Mouse (Mus musculus) limb, embryonic 15.5 days (tissue): ENCODE measurements around the gene Gm128. TPM values are rescaled to one million over a fixed set of nuclear protein-coding genes. Genes with fewer than 3 reads are reported as not detected.

Source experiments
- ATAC-seq: fragments of 200-750 bp; cut with Nextera tagmentation; 2 replicates; pipeline ENCODE4 v1.8.0; 2017; ENCODE audit warnings: low read depth, moderate TSS enrichment; ENCODE audit not compliant: insufficient number of reproducible peaks, low FRiP score, low TSS enrichment
- H3K27ac ChIP-seq: fragments of 300-500 bp; sonication (generic); 2 replicates; pipeline ENCODE4 v1.5.1; 2015; ENCODE audit warnings: moderate library complexity, mild to moderate bottlenecking, inconsistent platforms
- H3K27me3 ChIP-seq: fragments of 300-500 bp; sonication (generic); 2 replicates; pipeline ENCODE4 v1.6.1; 2015; ENCODE audit warnings: inconsistent platforms
- H3K36me3 ChIP-seq: fragments of 300-500 bp; sonication (generic); 2 replicates; pipeline ENCODE4 v1.6.1; 2015; ENCODE audit warnings: inconsistent platforms
- H3K4me1 ChIP-seq: fragments of 300-500 bp; sonication (generic); 2 replicates; pipeline ENCODE4 v1.6.1; 2015; ENCODE audit warnings: inconsistent platforms
- H3K4me2 ChIP-seq: fragments of 300-500 bp; sonication (generic); 2 replicates; pipeline ENCODE4 v1.6.1; 2015; ENCODE audit warnings: mild to moderate bottlenecking, inconsistent platforms
- H3K4me3 ChIP-seq: fragments of 300-500 bp; sonication (generic); 2 replicates; pipeline ENCODE4 v1.5.1; 2015; ENCODE audit warnings: mild to moderate bottlenecking, inconsistent platforms
- H3K9ac ChIP-seq: fragments of 300-500 bp; sonication (generic); 2 replicates; pipeline ENCODE4 v1.6.1; 2015; ENCODE audit warnings: inconsistent platforms
- H3K9me3 ChIP-seq: fragments of 300-500 bp; sonication (generic); 2 replicates; pipeline ENCODE4 v1.6.1; 2016; ENCODE audit warnings: inconsistent platforms
- WGBS: fragments of 180-500 bp; shearing (Covaris S2); methylation state at CpG from one replicate; pipeline ENCODE4 v1.1.7; 2015; 5-methylcytosine and 5-hydroxymethylcytosine counted together
- polyA plus RNA-seq: library from polyadenylated mRNA; unstranded; fragments of >200 nt; fragmentation: Nextera tagmentation; extraction: Ambion mirVana; gene quantifications from 2 replicates; pipeline ENCODE4 v1.2.1, GENCODE M21; 2015

The Gm128 gene
- polyA plus RNA-seq, 1 experiment from 2014 or later: 0.76 TPM

DNA sequence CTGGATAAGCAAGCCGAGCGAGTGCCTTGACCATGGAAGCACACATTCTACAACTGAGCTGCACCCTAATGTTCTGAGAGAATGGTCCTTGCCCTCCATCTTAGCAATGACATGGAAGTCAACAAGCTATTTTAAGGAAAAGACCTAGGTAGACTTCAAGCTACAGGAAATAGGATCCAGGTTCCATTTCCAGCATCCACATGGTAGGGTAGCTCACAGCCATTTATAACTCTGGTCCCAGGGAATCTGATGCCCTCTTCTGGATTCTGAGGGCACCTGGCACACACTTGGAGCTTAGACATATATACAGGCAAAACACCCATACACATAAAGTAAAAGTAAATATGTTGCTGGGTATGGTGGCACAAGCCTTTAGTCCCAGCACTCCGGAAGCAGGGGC, 24.7 kb upstream of the Gm128 start:
- 95% methylated on average over 3 of the region's 3 CpGs for WGBS
- H3K9ac ChIP-seq: no peak overlapping the region

DNA sequence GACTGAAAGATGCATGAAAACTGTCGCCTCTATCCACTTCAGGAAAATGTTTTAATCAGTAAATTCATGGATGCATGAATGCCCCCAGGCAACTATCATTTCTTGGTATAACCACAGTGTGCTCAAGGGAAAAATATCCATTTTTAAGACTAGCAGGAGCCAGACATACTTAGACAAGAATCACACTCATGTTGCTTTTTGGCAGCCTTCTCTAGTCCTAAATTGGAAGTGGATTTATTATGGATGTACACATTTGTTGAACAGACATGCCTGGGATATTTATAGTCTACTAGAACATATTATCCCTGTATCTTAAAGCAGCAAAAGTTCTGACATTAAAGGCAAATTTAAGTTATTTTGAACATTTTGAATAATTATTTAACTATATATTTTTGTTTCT, 23.3 kb upstream of the Gm128 start:
- no peaks in the 10 kb centered on the region for H3K27me3 ChIP-seq
- H3K4me1 ChIP-seq: no peaks in the 10 kb centered on the region
- 71% methylated on average over 1 of the region's 1 CpGs for WGBS
- H3K36me3 ChIP-seq: peaks cover 69% of the 10 kb centered on the region
- no peak overlapping the region for H3K4me2 ChIP-seq
- no peaks in the 10 kb centered on the region for H3K9me3 ChIP-seq
- no peak overlapping the region for H3K27ac ChIP-seq
- ATAC-seq: no peak
- H3K9ac ChIP-seq: no peak overlapping the region
- no peak overlapping the region for H3K4me3 ChIP-seq

More for the DNA sequence above, 24.7 kb upstream of the Gm128 start:
- Histone ChIP-seq H3K4me2 (no peak overlapping the region), H3K9me3 (no peaks in the 10 kb centered on the region), H3K36me3 (peaks cover 63% of the 10 kb centered on the region), H3K27me3 (no peaks in the 10 kb centered on the region), H3K4me3 (no peak overlapping the region), H3K4me1 (no peaks in the 10 kb centered on the region), H3K27ac (no peak overlapping the region)
- ATAC-seq: no peak

DNA sequence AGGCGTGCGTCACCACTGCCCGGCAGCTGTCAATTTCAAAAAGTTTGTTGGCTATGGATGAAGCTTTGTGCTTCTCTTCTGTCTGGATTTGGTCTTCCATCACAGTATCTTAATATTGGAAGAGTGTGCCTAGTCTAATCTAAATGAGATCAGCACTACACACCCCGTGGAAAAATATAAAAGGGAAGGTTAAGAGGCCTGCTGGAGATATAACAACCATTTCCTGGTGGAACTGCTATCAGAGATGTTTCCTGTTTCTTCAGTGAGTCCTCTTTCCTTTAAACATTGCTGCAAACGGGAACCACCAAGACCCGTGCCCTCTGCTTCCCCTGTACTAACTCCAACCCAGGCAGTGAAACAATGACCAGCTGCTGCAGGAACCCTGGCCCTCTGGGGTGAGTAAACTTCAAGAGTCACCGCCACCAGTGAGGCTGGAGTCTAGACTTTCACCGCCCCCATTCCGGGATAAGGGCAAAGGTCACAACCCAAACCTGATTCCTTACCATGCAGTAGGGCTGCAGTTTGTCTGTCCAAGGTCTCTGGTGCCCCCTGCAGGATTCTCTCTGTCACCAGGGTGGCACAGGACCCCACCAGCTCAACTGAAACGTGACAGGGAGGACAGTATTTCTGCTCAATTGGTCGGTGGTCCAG, 21.8 kb upstream of the Gm128 start:
- Histone ChIP-seq H3K9ac (no peak overlapping the region), H3K4me1 (no peaks in the 10 kb centered on the region), H3K27me3 (no peaks in the 10 kb centered on the region), H3K36me3 (peaks cover 71% of the 10 kb centered on the region), H3K4me3 (no peak overlapping the region), H3K4me2 (no peak overlapping the region), H3K9me3 (no peaks in the 10 kb centered on the region), H3K27ac (peak overlapping the region; percentile 33; the same call in 1 of the 2 replicates)
- no peak for ATAC-seq
- 47% methylated on average over 11 of the region's 11 CpGs for WGBS

DNA sequence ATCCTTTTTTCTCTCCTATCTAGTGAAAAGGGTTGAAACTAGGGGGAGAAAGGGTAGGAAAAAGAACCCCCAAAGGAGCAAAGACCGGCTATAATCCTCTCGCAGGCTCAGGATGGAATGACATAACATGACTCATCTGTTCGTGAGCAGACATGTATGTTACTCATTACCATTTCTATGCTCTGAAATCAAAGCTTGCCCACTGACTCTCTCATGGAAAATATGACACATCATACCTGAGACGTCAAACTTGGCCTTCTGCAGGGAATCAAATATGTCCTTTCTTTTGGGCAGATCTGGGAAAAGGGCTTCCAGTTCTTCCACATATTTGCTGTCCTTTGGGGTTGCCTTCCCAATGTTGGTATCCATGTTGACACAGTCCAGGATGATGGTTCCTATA, 20.6 kb upstream of the Gm128 start:
- no peak overlapping the region for H3K4me3 ChIP-seq
- no peak overlapping the region for H3K9ac ChIP-seq
- no peaks in the 10 kb centered on the region for H3K27me3 ChIP-seq
- no peak overlapping the region for H3K27ac ChIP-seq
- 77% methylated on average over 4 of the region's 4 CpGs for WGBS
- no peak overlapping the region for H3K4me2 ChIP-seq
- H3K9me3 ChIP-seq: no peaks in the 10 kb centered on the region
- ATAC-seq: no peak
- no peaks in the 10 kb centered on the region for H3K4me1 ChIP-seq
- H3K36me3 ChIP-seq: peaks cover 67% of the 10 kb centered on the region

DNA sequence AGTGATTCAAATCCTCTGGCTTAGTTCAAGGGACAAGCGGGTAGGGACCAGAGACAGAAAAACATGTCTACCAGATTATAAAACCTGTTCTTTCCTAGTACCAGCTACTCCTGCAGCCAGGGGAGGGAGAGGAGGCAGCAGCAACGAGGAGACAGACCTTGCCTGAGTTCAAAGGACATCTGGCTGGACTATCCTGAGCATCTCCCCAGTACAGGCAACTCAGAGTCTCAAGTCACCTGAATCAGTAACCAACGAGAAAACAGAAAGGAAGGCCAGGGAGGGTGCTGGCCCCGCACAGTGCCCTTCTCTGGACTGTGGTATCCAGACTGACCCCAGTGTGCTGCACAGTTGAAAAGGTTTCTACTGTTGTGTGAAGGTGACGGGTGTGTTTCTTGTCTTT, 15.5 kb upstream of the Gm128 start:
- no peak overlapping the region for H3K4me3 ChIP-seq
- peaks cover 69% of the 10 kb centered on the region for H3K36me3 ChIP-seq
- H3K27ac ChIP-seq: no peak overlapping the region
- H3K4me1 ChIP-seq: no peaks in the 10 kb centered on the region
- H3K4me2 ChIP-seq: no peak overlapping the region
- H3K9ac ChIP-seq: no peak overlapping the region
- ATAC-seq: no peak
- WGBS: 80% methylated on average over 5 of the region's 5 CpGs
- H3K9me3 ChIP-seq: no peaks in the 10 kb centered on the region
- H3K27me3 ChIP-seq: no peaks in the 10 kb centered on the region

DNA sequence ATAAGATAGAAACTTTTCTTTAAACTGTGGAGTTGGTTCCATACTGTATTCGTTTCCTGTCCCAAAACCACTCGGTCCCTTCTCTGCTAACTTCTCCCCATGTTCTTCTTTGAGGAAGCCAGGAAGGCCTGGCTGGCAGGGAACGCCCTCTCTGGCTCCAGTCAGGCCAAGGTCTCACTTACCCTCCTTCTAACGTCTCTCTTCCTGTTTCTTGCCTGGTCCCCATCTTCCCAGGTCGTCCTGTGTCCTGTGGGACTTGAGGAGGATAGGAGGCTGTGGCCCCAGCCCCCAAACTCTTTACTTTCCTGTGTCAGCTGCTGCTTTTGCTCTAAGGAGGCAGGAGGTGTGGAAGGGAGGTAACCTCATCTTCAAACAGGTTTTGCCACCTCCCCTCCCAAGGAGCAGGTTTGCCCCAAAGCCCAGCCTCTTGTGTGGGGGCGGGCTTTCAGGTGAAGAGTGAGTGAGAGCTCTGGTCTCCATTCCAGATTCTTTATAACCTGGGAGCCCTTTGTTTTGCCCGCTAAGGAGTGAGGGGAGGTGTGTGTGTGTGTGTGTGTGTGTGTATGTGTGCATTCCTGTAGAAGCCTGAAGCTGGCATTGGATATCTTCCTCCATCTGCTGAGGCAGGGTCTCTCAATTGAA, 9.5 kb upstream of the Gm128 start, which contains the start of gene Bnipl:
Gene Bnipl, minus strand, starts transcription at position 411 of the 642 bp plus-strand sequence.
- Histone ChIP-seq H3K4me1 (no peaks in the 10 kb centered on the region), H3K9me3 (no peaks in the 10 kb centered on the region), H3K27me3 (no peaks in the 10 kb centered on the region), H3K4me2 (no peak within 1 kb of the TSS), H3K36me3 (peaks cover 26% of the 10 kb centered on the region), H3K9ac (no peak within 1 kb of the TSS), H3K27ac (peak within 1 kb of the TSS; percentile 28), H3K4me3 (0 out of 2 replicates have a peak within 1 kb of the TSS, but pooled peaks have one; percentile 1)
- 42% methylated on average over 7 of the region's 7 CpGs for WGBS
- ATAC-seq: no peak

DNA sequence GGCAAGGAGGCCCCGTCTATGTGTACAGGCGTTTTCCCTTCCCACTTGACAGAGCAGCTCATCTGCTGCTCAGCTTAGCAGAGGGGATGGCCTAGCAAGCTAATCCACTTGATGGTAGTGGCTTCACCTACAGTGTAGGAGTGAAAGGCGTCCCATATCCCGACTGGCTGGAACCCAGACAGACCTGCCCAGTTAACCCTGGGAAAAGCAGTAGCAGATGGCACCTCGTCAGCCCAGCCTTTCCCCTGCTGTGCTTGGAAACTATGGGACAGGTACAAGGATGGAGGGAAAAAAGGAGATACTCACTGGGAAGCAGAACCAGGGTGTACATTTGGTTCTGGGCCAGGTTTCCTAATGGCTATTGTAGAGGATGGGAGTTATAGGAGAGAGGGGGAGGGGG, 9.0 kb upstream of the Gm128 start:
- ATAC-seq: no peak
- H3K9ac ChIP-seq: no peak overlapping the region
- peaks cover 21% of the 10 kb centered on the region for H3K36me3 ChIP-seq
- H3K27me3 ChIP-seq: no peaks in the 10 kb centered on the region
- no peaks in the 10 kb centered on the region for H3K4me1 ChIP-seq
- no peak overlapping the region for H3K4me2 ChIP-seq
- H3K9me3 ChIP-seq: no peaks in the 10 kb centered on the region
- WGBS: 64% methylated on average over 5 of the region's 5 CpGs
- H3K4me3 ChIP-seq: no peak overlapping the region
- peak overlapping the region; percentile 8; the same call in 1 of the 2 replicates for H3K27ac ChIP-seq

DNA sequence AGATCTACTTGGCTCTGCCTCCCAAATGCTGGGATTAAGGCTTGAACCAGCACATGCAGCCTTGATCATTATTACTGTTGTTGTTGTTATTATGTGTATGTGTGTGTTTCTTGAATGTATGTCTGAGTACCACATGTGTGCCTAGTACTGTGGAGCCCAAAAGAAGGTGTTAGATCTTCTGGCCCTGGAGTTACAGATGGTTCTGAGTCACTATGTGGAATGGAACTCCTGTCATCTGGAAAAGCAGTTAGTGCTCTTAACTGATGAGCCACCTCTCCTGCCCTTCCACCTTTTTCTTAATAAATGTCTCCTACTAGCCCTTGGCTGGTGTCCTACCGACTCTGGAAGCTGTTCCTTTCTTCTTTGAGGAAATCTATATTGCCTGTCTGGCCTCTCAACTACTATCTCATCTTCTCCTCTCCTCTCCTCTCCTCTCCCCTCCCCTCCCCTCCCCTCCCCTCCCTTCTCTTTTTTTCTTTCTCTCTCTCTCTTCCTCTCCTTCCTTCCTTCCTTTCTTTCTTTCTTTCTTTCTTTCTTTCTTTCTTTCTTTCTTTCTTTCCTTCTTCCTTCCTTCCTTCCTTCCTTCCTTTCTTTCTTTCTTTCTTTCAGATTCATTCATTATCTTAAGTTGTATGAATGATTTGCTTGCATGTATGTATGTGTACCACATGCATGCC, 6.4 kb upstream of the Gm128 start:
- no peak for ATAC-seq
- no peaks in the 10 kb centered on the region for H3K9me3 ChIP-seq
- H3K27ac ChIP-seq: no peak overlapping the region; the same call in 1 of the 2 replicates
- H3K4me2 ChIP-seq: no peak overlapping the region
- no peaks in the 10 kb centered on the region for H3K4me1 ChIP-seq
- H3K36me3 ChIP-seq: peaks cover 3% of the 10 kb centered on the region; the same call in 1 of the 2 replicates
- WGBS: 53% methylated on average over 1 of the region's 1 CpGs
- no peak overlapping the region for H3K4me3 ChIP-seq
- H3K9ac ChIP-seq: no peak overlapping the region
- H3K27me3 ChIP-seq: no peaks in the 10 kb centered on the region

DNA sequence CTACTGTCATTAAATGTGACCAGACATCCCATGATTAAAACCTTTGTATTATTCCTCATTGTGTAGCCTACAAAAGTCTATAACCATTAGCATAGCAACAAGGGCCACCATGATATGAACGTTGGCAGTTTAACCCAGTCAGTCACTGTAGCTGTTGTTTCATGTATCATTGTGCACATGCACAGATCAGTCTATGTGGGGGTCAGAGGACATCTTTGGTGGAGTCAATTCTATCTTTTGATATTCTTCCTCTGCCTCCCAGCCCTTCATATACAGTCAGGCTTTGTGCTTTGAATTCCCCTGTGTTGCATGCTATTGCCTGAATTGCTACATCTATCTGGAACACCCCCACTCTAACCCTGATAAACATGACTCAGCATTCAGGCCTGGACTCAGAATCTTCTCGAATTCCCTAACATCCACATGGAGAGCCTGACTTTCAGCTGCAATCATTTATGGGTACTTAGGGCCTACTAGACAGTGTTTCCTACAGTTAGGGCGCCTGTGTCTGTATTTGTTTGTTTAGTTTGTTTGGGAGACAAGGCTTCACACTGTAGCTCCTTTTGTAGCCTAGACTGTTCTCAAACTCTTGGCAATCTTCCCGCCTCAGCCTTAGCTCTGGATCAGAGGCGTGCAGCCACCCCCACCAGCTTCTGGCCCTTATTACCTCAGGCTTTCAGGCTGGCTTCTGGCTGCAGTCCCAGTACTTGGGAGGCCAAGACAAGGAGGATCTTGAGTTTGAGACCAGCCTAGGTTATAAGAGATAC, 5.2 kb upstream of the Gm128 start:
- Histone ChIP-seq H3K9me3 (no peaks in the 10 kb centered on the region), H3K4me2 (no peak overlapping the region), H3K27ac (no peak overlapping the region), H3K9ac (no peak overlapping the region), H3K4me3 (no peak overlapping the region), H3K36me3 (0 out of 2 replicates have a peak, but pooled peaks cover 2% of the 10 kb centered on the region), H3K4me1 (no peaks in the 10 kb centered on the region), H3K27me3 (no peaks in the 10 kb centered on the region)
- ATAC-seq: no peak
- 77% methylated on average over 5 of the region's 5 CpGs for WGBS

DNA sequence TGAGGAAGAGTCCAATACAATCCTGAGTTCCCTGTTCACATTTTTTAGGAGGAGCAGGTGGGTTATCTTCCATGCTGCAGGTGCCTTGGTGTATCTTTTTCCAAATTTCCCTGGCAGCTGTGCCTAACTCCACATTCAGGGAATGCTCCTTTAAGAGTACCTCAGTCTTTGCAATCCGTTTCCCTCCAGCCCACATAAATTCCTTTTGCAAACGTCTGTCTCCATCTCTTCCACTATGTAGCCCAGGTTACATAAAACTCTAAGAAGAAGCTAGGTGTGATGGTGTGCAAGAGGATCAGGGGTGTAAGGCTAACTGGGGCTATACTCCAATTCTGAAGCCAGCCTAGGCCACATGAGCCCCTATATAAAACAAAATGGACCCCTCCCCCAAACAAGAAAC, 1.7 kb upstream of the Gm128 start:
- H3K9me3 ChIP-seq: no peaks in the 10 kb centered on the region
- no peaks in the 10 kb centered on the region for H3K27me3 ChIP-seq
- peaks cover 6% of the 10 kb centered on the region for H3K36me3 ChIP-seq
- no peak overlapping the region for H3K9ac ChIP-seq
- H3K4me1 ChIP-seq: peaks cover 6% of the 10 kb centered on the region; the same call in 1 of the 2 replicates
- 63% methylated on average over 2 of the region's 2 CpGs for WGBS
- H3K4me3 ChIP-seq: no peak overlapping the region
- H3K4me2 ChIP-seq: no peak overlapping the region
- no peak for ATAC-seq
- no peak overlapping the region for H3K27ac ChIP-seq

DNA sequence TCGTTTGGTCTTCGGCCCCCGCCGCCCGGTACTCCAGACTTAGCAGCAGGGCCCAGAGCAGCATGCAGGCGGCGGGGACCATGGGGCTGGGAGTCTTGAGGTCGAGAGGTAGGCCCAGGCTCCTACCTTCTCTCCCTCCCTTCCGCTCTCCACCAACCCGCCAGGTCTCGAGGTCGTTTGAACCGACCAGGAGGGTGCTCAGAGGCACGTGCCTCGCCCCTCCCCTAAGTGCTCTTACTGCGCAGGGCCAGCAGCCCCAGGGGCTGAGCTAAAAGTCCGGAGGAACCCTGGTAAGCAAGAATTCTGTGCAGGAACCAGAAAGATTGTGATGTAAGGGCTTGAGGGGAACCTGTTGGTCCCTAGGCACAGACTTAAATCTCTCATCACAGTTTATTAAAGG, 498 bp downstream of the Gm128 start:
- no peak overlapping the region for H3K27ac ChIP-seq
- no peak for ATAC-seq
- H3K4me3 ChIP-seq: peak overlapping the region; percentile 8
- no peaks in the 10 kb centered on the region for H3K27me3 ChIP-seq
- peaks cover 6% of the 10 kb centered on the region; the same call in 1 of the 2 replicates for H3K4me1 ChIP-seq
- peaks cover 28% of the 10 kb centered on the region for H3K36me3 ChIP-seq
- 0 out of 2 replicates have a peak overlapping the region, but pooled peaks have one; percentile 12 for H3K4me2 ChIP-seq
- H3K9ac ChIP-seq: no peak overlapping the region
- WGBS: 30% methylated on average over 17 of the region's 17 CpGs
- H3K9me3 ChIP-seq: no peaks in the 10 kb centered on the region
